Mouse (Mus musculus) forebrain, postnatal 0 days (tissue): ENCODE results near the gene Gm13288. TPM values are rescaled to one million over a fixed set of nuclear protein-coding genes. Genes with fewer than 3 reads are reported as not detected.
"Not testable (repeated sequence)": the region's sequence is repeated elsewhere in the genome, so short reads cannot be mapped to it uniquely, and the experiment has no call there.

Experiments used
- ATAC-seq: fragments of 200-750 bp; cut with Nextera tagmentation; 2 replicates; pipeline ENCODE4 v1.8.0; 2017; ENCODE audit warnings: mild to moderate bottlenecking, moderate library complexity
- DNase-seq: peaks from one replicate; pipeline ENCODE4 v3.0.0-alpha.2; 2015
- H3K27ac ChIP-seq: fragments of 300-500 bp; sonication (generic); 2 replicates; pipeline ENCODE4 v1.5.1; 2014; ENCODE audit warnings: low read depth, mild to moderate bottlenecking, antibody characterized with exemption, low read length, moderate library complexity, mixed read lengths
- H3K27me3 ChIP-seq: fragments of 300-500 bp; sonication (generic); 2 replicates; pipeline ENCODE4 v1.6.1; 2014; ENCODE audit warnings: mild to moderate bottlenecking, low read length, mixed read lengths; ENCODE audit not compliant: insufficient read depth
- H3K36me3 ChIP-seq: fragments of 300-500 bp; sonication (generic); 2 replicates; pipeline ENCODE4 v1.6.1; 2014; ENCODE audit warnings: mild to moderate bottlenecking, moderate library complexity; ENCODE audit not compliant: insufficient read depth
- H3K4me1 ChIP-seq: fragments of 300-500 bp; sonication (generic); 2 replicates; pipeline ENCODE4 v1.6.1; 2014; ENCODE audit warnings: antibody characterized with exemption; ENCODE audit not compliant: insufficient read depth
- H3K4me2 ChIP-seq: fragments of 300-500 bp; sonication (generic); 2 replicates; pipeline ENCODE4 v1.6.1; 2014; ENCODE audit warnings: low read depth, mild to moderate bottlenecking, moderate library complexity
- H3K4me3 ChIP-seq: fragments of 300-500 bp; sonication (generic); 2 replicates; pipeline ENCODE4 v1.5.1; 2014; ENCODE audit warnings: low read depth, low read length, mixed read lengths
- H3K9ac ChIP-seq: fragments of 300-500 bp; sonication (generic); 2 replicates; pipeline ENCODE4 v1.6.1; 2014; ENCODE audit warnings: mild to moderate bottlenecking
- H3K9me3 ChIP-seq: fragments of 300-500 bp; sonication (generic); 2 replicates; pipeline ENCODE4 v1.6.1; 2016; ENCODE audit warnings: low read length
- CTCF ChIP-seq: sonication (generic); IDR thresholded peaks from 2 replicates; pipeline ENCODE4 v1.5.1; 2016; ENCODE audit warnings: antibody characterized with exemption, control low read depth, low read depth
- WGBS: fragments of 180-500 bp; shearing (Covaris S2); extraction: QIAGEN DNeasy Blood & Tissue Kit; methylation state at CpG from one replicate; pipeline ENCODE4 v1.1.7; 2014; 5-methylcytosine and 5-hydroxymethylcytosine counted together
- polyA plus RNA-seq: library from polyadenylated mRNA; unstranded; fragments of >200 nt; fragmentation: Nextera tagmentation; extraction: Ambion mirVana; gene quantifications from 2 replicates; pipeline ENCODE4 v1.2.1, GENCODE M21; 2015
- total RNA-seq: library from RNA; depleted of rRNA; stranded (reverse); fragments of >200 nt; gene quantifications from 2 replicates; pipeline ENCODE4 v1.2.3, GENCODE M21; 2014

Gene Gm13288
- total and polyA plus RNA-seq, 2 experiments from 2014 or later = not detected

DNA sequence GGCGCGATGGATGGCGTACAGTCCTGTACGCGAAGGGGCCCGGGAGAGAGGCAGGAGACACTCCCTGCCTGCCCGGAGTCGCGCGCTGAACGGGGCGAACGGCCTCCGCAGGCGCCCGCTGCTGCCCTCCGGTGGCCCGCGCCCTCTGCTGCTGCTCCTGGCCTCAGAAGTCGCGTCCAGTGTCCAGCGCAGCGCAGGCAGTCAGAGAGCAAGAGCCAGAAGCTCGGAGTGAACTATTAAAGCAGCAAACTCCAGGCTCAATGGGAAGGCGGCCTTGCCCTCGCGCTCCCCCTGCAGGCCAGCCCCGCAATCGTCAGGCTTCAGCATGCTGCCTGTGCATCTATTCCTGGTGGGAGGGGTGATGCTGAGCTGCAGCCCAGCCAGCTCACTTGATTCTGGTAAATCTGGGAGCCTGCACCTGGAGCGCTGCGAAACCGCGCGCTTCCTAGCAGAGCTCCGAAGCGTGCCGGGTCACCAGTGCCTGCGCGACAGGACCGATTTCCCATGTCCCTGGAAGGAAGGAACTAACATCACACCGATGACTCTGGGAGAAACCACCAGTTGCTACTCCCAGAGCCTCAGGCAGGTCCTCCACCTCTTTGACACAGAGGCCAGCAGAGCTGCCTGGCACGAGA, 41.8 kb upstream of the Gm13288 start:
- WGBS = 3% methylated on average over 26 of the region's 42 CpGs

DNA sequence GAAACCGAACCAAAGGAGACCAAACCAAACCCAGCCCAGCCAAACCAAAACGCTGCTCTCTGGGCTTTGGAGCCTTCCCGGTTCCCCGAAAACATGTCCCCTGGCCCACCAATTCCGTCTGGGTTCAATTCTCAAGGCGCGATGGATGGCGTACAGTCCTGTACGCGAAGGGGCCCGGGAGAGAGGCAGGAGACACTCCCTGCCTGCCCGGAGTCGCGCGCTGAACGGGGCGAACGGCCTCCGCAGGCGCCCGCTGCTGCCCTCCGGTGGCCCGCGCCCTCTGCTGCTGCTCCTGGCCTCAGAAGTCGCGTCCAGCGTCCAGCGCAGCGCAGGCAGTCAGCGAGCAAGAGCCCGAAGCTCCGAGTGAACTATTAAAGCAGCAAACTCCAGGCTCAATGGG, 31.8 kb upstream of the Gm13288 start, which contains the start of gene Gm13290:
Gm13290 (plus strand) TSS at position 301 of the 400 bp plus-strand sequence.
- not testable (repeated sequence) for H3K27me3 ChIP-seq, DNase-seq, H3K4me1 ChIP-seq, H3K4me2 ChIP-seq, H3K9ac ChIP-seq, H3K27ac ChIP-seq, H3K4me3 ChIP-seq, H3K9me3 ChIP-seq, ATAC-seq, H3K36me3 ChIP-seq
- no CpG with 5 or more reads among the region's 32 CpGs for WGBS

More for the DNA sequence above, 41.8 kb upstream of the Gm13288 start:
- H3K9ac ChIP-seq, H3K27me3 ChIP-seq, H3K9me3 ChIP-seq, H3K36me3 ChIP-seq, ATAC-seq, H3K27ac ChIP-seq, H3K4me1 ChIP-seq: not testable (repeated sequence)
- peak; percentile 32 for DNase-seq
- H3K4me2 ChIP-seq = peak overlapping the region; percentile 56
- peak; percentile 64 for TF ChIP-seq CTCF
- peak overlapping the region; percentile 23 for H3K4me3 ChIP-seq

DNA sequence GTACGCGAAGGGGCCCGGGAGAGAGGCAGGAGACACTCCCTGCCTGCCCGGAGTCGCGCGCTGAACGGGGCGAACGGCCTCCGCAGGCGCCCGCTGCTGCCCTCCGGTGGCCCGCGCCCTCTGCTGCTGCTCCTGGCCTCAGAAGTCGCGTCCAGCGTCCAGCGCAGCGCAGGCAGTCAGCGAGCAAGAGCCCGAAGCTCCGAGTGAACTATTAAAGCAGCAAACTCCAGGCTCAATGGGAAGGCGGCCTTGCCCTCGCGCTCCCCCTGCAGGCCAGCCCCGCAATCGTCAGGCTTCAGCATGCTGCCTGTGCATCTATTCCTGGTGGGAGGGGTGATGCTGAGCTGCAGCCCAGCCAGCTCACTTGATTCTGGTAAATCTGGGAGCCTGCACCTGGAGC, 28.7 kb upstream of the Gm13288 start, which contains the start of gene Gm13289:
Gm13289 (plus strand) TSS at position 301 of the 400 bp plus-strand sequence.
- not testable (repeated sequence) for H3K27me3 ChIP-seq

DNA sequence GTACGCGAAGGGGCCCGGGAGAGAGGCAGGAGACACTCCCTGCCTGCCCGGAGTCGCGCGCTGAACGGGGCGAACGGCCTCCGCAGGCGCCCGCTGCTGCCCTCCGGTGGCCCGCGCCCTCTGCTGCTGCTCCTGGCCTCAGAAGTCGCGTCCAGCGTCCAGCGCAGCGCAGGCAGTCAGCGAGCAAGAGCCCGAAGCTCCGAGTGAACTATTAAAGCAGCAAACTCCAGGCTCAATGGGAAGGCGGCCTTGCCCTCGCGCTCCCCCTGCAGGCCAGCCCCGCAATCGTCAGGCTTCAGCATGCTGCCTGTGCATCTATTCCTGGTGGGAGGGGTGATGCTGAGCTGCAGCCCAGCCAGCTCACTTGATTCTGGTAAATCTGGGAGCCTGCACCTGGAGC, 25.8 kb upstream of the Gm13288 start, which contains the start of gene Gm13272:
Gm13272 (plus strand) TSS at position 301 of the 400 bp plus-strand sequence.
- not testable (repeated sequence) for ATAC-seq, H3K27ac ChIP-seq, H3K36me3 ChIP-seq, H3K4me1 ChIP-seq, H3K27me3 ChIP-seq, H3K4me3 ChIP-seq, H3K9ac ChIP-seq, H3K9me3 ChIP-seq, H3K4me2 ChIP-seq, DNase-seq
- no CpG with 5 or more reads among the region's 29 CpGs for WGBS

More for the DNA sequence above, 28.7 kb upstream of the Gm13288 start, which contains the start of gene Gm13289:
- not testable (repeated sequence) for H3K36me3 ChIP-seq, DNase-seq, H3K27ac ChIP-seq, H3K4me3 ChIP-seq, H3K4me1 ChIP-seq, H3K9me3 ChIP-seq, H3K4me2 ChIP-seq, ATAC-seq, H3K9ac ChIP-seq
- no CpG with 5 or more reads among the region's 29 CpGs for WGBS

DNA sequence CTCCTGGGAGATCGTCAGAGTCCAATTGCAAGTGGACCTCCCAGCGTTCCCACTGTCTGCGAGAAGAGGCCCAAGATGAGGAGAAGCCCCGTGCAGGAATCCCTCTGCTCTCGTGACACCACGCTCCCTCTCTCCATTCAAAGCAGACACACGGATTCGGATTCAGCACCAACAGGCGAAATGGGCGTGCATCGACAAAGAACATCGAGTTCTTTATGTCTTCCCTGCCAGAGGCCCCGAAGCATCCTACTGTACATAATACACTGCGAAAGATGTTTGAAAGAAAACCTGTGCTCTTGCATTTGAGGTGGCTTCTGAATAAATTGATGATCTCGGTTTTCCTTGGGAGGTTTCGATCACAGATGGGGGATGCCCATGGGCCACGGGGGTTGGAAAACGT, 25.0 kb upstream of the Gm13288 start:
- not testable (repeated sequence) for ATAC-seq, DNase-seq, H3K4me3 ChIP-seq, H3K36me3 ChIP-seq, H3K4me1 ChIP-seq, H3K9me3 ChIP-seq, H3K9ac ChIP-seq, H3K27ac ChIP-seq, H3K27me3 ChIP-seq, H3K4me2 ChIP-seq
- WGBS = 59% methylated on average over 14 of the region's 18 CpGs

DNA sequence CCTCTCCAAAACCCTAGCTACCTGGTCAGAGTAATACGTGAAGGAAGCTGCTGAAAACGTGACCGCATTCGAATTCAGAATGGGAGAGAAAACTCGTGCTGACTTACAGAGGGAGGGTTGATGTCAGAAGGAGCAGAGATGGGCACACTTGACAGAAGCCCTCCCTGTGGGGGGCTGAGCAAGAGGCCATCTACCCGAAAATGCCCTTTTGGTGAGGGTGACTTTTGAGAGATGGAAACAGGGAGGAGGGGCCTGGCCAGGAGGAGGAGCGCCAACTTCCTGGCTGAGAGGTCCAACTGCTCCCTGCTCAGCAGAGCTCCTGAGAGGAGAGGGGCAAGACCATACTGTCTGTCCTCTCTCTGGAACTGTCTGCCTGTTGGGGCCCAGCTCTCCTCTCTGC, 23.5 kb upstream of the Gm13288 start, which contains the start of gene Ifnz:
Ifnz (plus strand) TSS at position 301 of the 400 bp plus-strand sequence.
- H3K4me3 ChIP-seq, ATAC-seq: not testable (repeated sequence)

DNA sequence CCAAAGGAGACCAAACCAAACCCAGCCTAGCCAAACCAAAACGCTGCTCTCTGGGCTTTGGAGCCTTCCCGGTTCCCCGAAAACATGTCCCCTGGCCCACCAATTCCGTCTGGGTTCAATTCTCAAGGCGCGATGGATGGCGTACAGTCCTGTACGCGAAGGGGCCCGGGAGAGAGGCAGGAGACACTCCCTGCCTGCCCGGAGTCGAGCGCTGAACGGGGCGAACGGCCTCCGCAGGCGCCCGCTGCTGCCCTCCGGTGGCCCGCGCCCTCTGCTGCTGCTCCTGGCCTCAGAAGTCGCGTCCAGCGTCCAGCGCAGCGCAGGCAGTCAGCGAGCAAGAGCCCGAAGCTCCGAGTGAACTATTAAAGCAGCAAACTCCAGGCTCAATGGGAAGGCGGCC, 23.0 kb upstream of the Gm13288 start:
- WGBS = 0% methylated on average over 3 of the region's 31 CpGs
- ATAC-seq, H3K4me1 ChIP-seq, H3K4me3 ChIP-seq, H3K9me3 ChIP-seq, H3K9ac ChIP-seq, H3K27ac ChIP-seq, DNase-seq, H3K36me3 ChIP-seq, H3K27me3 ChIP-seq: not testable (repeated sequence)
- H3K4me2 ChIP-seq = peak overlapping the region; percentile 34; the same call in 1 of the 2 replicates

More for the DNA sequence above, 23.5 kb upstream of the Gm13288 start, which contains the start of gene Ifnz:
- not testable (repeated sequence) for H3K27ac ChIP-seq, H3K27me3 ChIP-seq, H3K36me3 ChIP-seq, H3K9ac ChIP-seq, H3K9me3 ChIP-seq, DNase-seq, H3K4me1 ChIP-seq
- peak within 1 kb of the TSS; percentile 34; the same call in 1 of the 2 replicates for H3K4me2 ChIP-seq
- WGBS = 18% methylated on average over 2 of the region's 7 CpGs

DNA sequence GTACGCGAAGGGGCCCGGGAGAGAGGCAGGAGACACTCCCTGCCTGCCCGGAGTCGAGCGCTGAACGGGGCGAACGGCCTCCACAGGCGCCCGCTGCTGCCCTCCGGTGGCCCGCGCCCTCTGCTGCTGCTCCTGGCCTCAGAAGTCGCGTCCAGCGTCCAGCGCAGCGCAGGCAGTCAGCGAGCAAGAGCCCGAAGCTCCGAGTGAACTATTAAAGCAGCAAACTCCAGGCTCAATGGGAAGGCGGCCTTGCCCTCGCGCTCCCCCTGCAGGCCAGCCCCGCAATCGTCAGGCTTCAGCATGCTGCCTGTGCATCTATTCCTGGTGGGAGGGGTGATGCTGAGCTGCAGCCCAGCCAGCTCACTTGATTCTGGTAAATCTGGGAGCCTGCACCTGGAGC, 19.9 kb upstream of the Gm13288 start, which contains the start of gene Gm13276:
Gm13276 (plus strand) TSS at position 301 of the 400 bp plus-strand sequence.
- not testable (repeated sequence) for DNase-seq, H3K27me3 ChIP-seq, H3K4me1 ChIP-seq, H3K4me3 ChIP-seq, H3K36me3 ChIP-seq, H3K4me2 ChIP-seq, H3K9ac ChIP-seq, ATAC-seq, H3K27ac ChIP-seq, H3K9me3 ChIP-seq
- no CpG with 5 or more reads among the region's 27 CpGs for WGBS
